Mouse (Mus musculus): ENCODE results near the gene Ushbp1. TPM values are rescaled to one million over a fixed set of nuclear protein-coding genes. Genes with fewer than 3 reads are reported as not detected.

Gene Ushbp1
- polyA plus RNA-seq, 1 experiment, result 38.5 TPM

GRCm38 (mm10) chr8:71379008-71379407, 16.6 kb downstream of the Ushbp1 start:
- Histone ChIP-seq H3K27ac (ENCODE audit: insufficient read depth, low read depth, low read length) (no peak overlapping the region), H3K4me1 (ENCODE audit: control insufficient read depth, insufficient read depth, low read length) (peaks cover 51% of the 10 kb centered on the region), H3K27me3 (replicated peaks; ENCODE audit: control insufficient read depth, insufficient read depth, low read length) (no peaks in the 10 kb centered on the region), H3K36me3 (ENCODE audit: control insufficient read depth, insufficient read depth, low read length) (peaks cover 2% of the 10 kb centered on the region; the same call in 1 of the 2 replicates), H3K4me3 (ENCODE audit: insufficient read depth, low read depth, low read length) (peak overlapping the region; percentile 95; the same call in 1 of the 2 replicates)
- DNase-seq, result no peak
- TF ChIP-seq CTCF (conservative IDR thresholded peaks at IDR 0.05; ENCODE audit: insufficient read depth, insufficient read length, low read depth, low read length) (no peak), POLR2A (IDR thresholded peaks at IDR 0.05; ENCODE audit: low read depth, low read length) (no peak)
- WGBS, result 38% methylated on average over 4 of the region's 4 CpGs

- WGBS, result 44% methylated on average over 8 of the region's 8 CpGs
- TF ChIP-seq POLR2A (IDR thresholded peaks at IDR 0.05; ENCODE audit: low read depth, low read length) (no peak), CTCF (conservative IDR thresholded peaks at IDR 0.05; ENCODE audit: insufficient read depth, insufficient read length, low read depth, low read length) (no peak)
- peaks cover 2% of the 10 kb centered on the region; the same call in 1 of the 2 replicates for H3K36me3 ChIP-seq (ENCODE audit: control insufficient read depth, insufficient read depth, low read length)
- H3K27me3 ChIP-seq (replicated peaks; ENCODE audit: control insufficient read depth, insufficient read depth, low read length), result no peaks in the 10 kb centered on the region
- peak overlapping the region; percentile 36; the same call in 1 of the 2 replicates for H3K27ac ChIP-seq (ENCODE audit: insufficient read depth, low read depth, low read length)
- H3K4me3 ChIP-seq (ENCODE audit: insufficient read depth, low read depth, low read length), result no peak overlapping the region
- H3K4me1 ChIP-seq (ENCODE audit: control insufficient read depth, insufficient read depth, low read length), result peaks cover 35% of the 10 kb centered on the region
- peak; percentile 60 for DNase-seq
Observed at GRCm38 (mm10) chr8:71376423-71377030, 19.1 kb downstream of the Ushbp1 start.

- H3K4me3 ChIP-seq (ENCODE audit: insufficient read depth, low read depth, low read length), result peak overlapping the region; percentile 5; the same call in 1 of the 2 replicates
- TF ChIP-seq POLR2A (IDR thresholded peaks at IDR 0.05; ENCODE audit: low read depth, low read length), result peak; percentile 52
- TF ChIP-seq CTCF (conservative IDR thresholded peaks at IDR 0.05; ENCODE audit: insufficient read depth, insufficient read length, low read depth, low read length), result no peak
- H3K27me3 ChIP-seq (replicated peaks; ENCODE audit: control insufficient read depth, insufficient read depth, low read length), result no peaks in the 10 kb centered on the region
- peak overlapping the region; percentile 36 for H3K27ac ChIP-seq (ENCODE audit: insufficient read depth, low read depth, low read length)
- peaks cover 2% of the 10 kb centered on the region; the same call in 1 of the 2 replicates for H3K36me3 ChIP-seq (ENCODE audit: control insufficient read depth, insufficient read depth, low read length)
- 24% methylated on average over 74 of the region's 74 CpGs for WGBS
- peak; percentile 97 for DNase-seq
- H3K4me1 ChIP-seq (ENCODE audit: control insufficient read depth, insufficient read depth, low read length), result peaks cover 35% of the 10 kb centered on the region
Observed at GRCm38 (mm10) chr8:71375581-71376422, 19.8 kb downstream of the Ushbp1 start.

- 60% methylated on average over 17 of the region's 17 CpGs for WGBS
- H3K4me3 ChIP-seq (ENCODE audit: insufficient read depth, low read depth, low read length), result no peak overlapping the region
- no peak overlapping the region for H3K27ac ChIP-seq (ENCODE audit: insufficient read depth, low read depth, low read length)
- peaks cover 35% of the 10 kb centered on the region for H3K4me1 ChIP-seq (ENCODE audit: control insufficient read depth, insufficient read depth, low read length)
- peak; percentile 72 for DNase-seq
- peaks cover 2% of the 10 kb centered on the region; the same call in 1 of the 2 replicates for H3K36me3 ChIP-seq (ENCODE audit: control insufficient read depth, insufficient read depth, low read length)
- TF ChIP-seq CTCF (conservative IDR thresholded peaks at IDR 0.05; ENCODE audit: insufficient read depth, insufficient read length, low read depth, low read length), result no peak
- no peaks in the 10 kb centered on the region for H3K27me3 ChIP-seq (replicated peaks; ENCODE audit: control insufficient read depth, insufficient read depth, low read length)
Observed at GRCm38 (mm10) chr8:71374616-71375206, 20.9 kb downstream of the Ushbp1 start.

- TF ChIP-seq CTCF (conservative IDR thresholded peaks at IDR 0.05; ENCODE audit: insufficient read depth, insufficient read length, low read depth, low read length) (no peak), POLR2A (IDR thresholded peaks at IDR 0.05; ENCODE audit: low read depth, low read length) (no peak)
- peaks cover 2% of the 10 kb centered on the region; the same call in 1 of the 2 replicates for H3K36me3 ChIP-seq (ENCODE audit: control insufficient read depth, insufficient read depth, low read length)
- WGBS, result 89% methylated on average over 3 of the region's 3 CpGs
- H3K4me3 ChIP-seq (ENCODE audit: insufficient read depth, low read depth, low read length), result no peak overlapping the region
- no peaks in the 10 kb centered on the region for H3K27me3 ChIP-seq (replicated peaks; ENCODE audit: control insufficient read depth, insufficient read depth, low read length)
- DNase-seq, result no peak
- H3K27ac ChIP-seq (ENCODE audit: insufficient read depth, low read depth, low read length), result no peak overlapping the region
- peaks cover 24% of the 10 kb centered on the region for H3K4me1 ChIP-seq (ENCODE audit: control insufficient read depth, insufficient read depth, low read length)
Observed at GRCm38 (mm10) chr8:71373000-71373399, 22.6 kb downstream of the Ushbp1 start.

- H3K36me3 ChIP-seq (ENCODE audit: control insufficient read depth, insufficient read depth, low read length), result peaks cover 2% of the 10 kb centered on the region; the same call in 1 of the 2 replicates
- no peak overlapping the region for H3K4me3 ChIP-seq (ENCODE audit: insufficient read depth, low read depth, low read length)
- WGBS, result 83% methylated on average over 12 of the region's 12 CpGs
Observed at GRCm38 (mm10) chr8:71372427-71372826, 23.2 kb downstream of the Ushbp1 start.

More at GRCm38 (mm10) chr8:71372427-71372826, 23.2 kb downstream of the Ushbp1 start:
- TF ChIP-seq POLR2A (IDR thresholded peaks at IDR 0.05; ENCODE audit: low read depth, low read length) (peak; percentile 6), CTCF (conservative IDR thresholded peaks at IDR 0.05; ENCODE audit: insufficient read depth, insufficient read length, low read depth, low read length) (no peak)
- H3K4me1 ChIP-seq (ENCODE audit: control insufficient read depth, insufficient read depth, low read length), result peaks cover 24% of the 10 kb centered on the region
- H3K27me3 ChIP-seq (replicated peaks; ENCODE audit: control insufficient read depth, insufficient read depth, low read length), result no peaks in the 10 kb centered on the region
- no peak overlapping the region for H3K27ac ChIP-seq (ENCODE audit: insufficient read depth, low read depth, low read length)
- DNase-seq, result peak; percentile 12

Data from kidney, adult 2 months (tissue).